Mouse (Mus musculus) olfactory bulb, adult 2 months (tissue): ENCODE measurements around the gene 1700014D04Rik.

Experiments
- CTCF ChIP-seq: fragments of 200-500 bp; IDR thresholded peaks from 2 replicates; pipeline ENCODE4 v1.5.1; 2012; ENCODE audit warnings: low read depth, mild to moderate bottlenecking, low read length, moderate library complexity; ENCODE audit not compliant: insufficient read depth
- POLR2A ChIP-seq: fragments of 200-500 bp; IDR thresholded peaks from 2 replicates; pipeline ENCODE4 v1.6.1; 2012; ENCODE audit warnings: mild to moderate bottlenecking, low read depth, low read length, moderate library complexity; ENCODE audit not compliant: insufficient read depth

DNA sequence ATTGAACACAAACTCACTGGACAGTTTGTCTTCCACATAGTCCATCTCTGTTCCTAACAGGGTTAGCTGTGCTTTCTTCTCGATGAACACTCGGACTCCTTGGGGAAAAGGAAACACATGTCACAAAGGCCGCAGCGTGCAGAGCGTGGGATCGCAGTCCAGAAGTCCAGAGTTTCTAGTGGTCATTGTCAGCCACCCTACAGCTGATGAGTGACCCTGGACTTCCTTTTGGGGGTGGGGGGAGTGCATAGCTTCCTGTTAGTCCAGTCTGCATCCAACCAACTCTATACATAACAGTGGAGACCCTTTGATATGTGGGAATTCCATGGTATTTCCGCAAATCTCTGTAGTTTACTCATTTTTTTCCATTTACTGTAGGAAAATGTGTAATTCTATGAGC lies 10.4 kb upstream of the 1700014D04Rik start:
- no peak for TF ChIP-seq CTCF
- TF ChIP-seq POLR2A = no peak
